Mouse (Mus musculus) forebrain, postnatal 0 days (tissue): ENCODE measurements at regions not wholly inside any gene's neighbourhood (a gene's known extent, or its start where the extent isn't known, plus 50 kb on each side); places are given as distances from the start of the nearest gene placed in this dataset.

Experiments used
- ATAC-seq: fragments of 200-750 bp; cut with Nextera tagmentation; 2 replicates; pipeline ENCODE4 v1.8.0; 2017; ENCODE audit warnings: mild to moderate bottlenecking, moderate library complexity
- DNase-seq: peaks from one replicate; pipeline ENCODE4 v3.0.0-alpha.2; 2015
- H3K27ac ChIP-seq: fragments of 300-500 bp; sonication (generic); 2 replicates; pipeline ENCODE4 v1.5.1; 2014; ENCODE audit warnings: low read depth, mild to moderate bottlenecking, antibody characterized with exemption, low read length, moderate library complexity, mixed read lengths
- H3K27me3 ChIP-seq: fragments of 300-500 bp; sonication (generic); 2 replicates; pipeline ENCODE4 v1.6.1; 2014; ENCODE audit warnings: mild to moderate bottlenecking, low read length, mixed read lengths; ENCODE audit not compliant: insufficient read depth
- H3K36me3 ChIP-seq: fragments of 300-500 bp; sonication (generic); 2 replicates; pipeline ENCODE4 v1.6.1; 2014; ENCODE audit warnings: mild to moderate bottlenecking, moderate library complexity; ENCODE audit not compliant: insufficient read depth
- H3K4me1 ChIP-seq: fragments of 300-500 bp; sonication (generic); 2 replicates; pipeline ENCODE4 v1.6.1; 2014; ENCODE audit warnings: antibody characterized with exemption; ENCODE audit not compliant: insufficient read depth
- H3K4me2 ChIP-seq: fragments of 300-500 bp; sonication (generic); 2 replicates; pipeline ENCODE4 v1.6.1; 2014; ENCODE audit warnings: low read depth, mild to moderate bottlenecking, moderate library complexity
- H3K4me3 ChIP-seq: fragments of 300-500 bp; sonication (generic); 2 replicates; pipeline ENCODE4 v1.5.1; 2014; ENCODE audit warnings: low read depth, low read length, mixed read lengths
- H3K9ac ChIP-seq: fragments of 300-500 bp; sonication (generic); 2 replicates; pipeline ENCODE4 v1.6.1; 2014; ENCODE audit warnings: mild to moderate bottlenecking
- H3K9me3 ChIP-seq: fragments of 300-500 bp; sonication (generic); 2 replicates; pipeline ENCODE4 v1.6.1; 2016; ENCODE audit warnings: low read length
- CTCF ChIP-seq: sonication (generic); IDR thresholded peaks from 2 replicates; pipeline ENCODE4 v1.5.1; 2016; ENCODE audit warnings: antibody characterized with exemption, control low read depth, low read depth
- WGBS: fragments of 180-500 bp; shearing (Covaris S2); extraction: QIAGEN DNeasy Blood & Tissue Kit; methylation state at CpG from one replicate; pipeline ENCODE4 v1.1.7; 2014; 5-methylcytosine and 5-hydroxymethylcytosine counted together

GRCm38 (mm10) chr3:131056893-131057660, 53.2 kb upstream of the Lef1 start:
- Histone ChIP-seq H3K9me3 (no peaks in the 10 kb centered on the region), H3K9ac (no peak overlapping the region), H3K36me3 (no peaks in the 10 kb centered on the region), H3K4me3 (no peak overlapping the region), H3K27ac (no peak overlapping the region), H3K4me1 (no peaks in the 10 kb centered on the region), H3K4me2 (no peak overlapping the region), H3K27me3 (no peaks in the 10 kb centered on the region)
- no peak for TF ChIP-seq CTCF
- no peak for DNase-seq
- no peak for ATAC-seq
- 87% methylated on average over 5 of the region's 5 CpGs for WGBS

- Histone ChIP-seq H3K4me2 (no peak overlapping the region), H3K27ac (no peak overlapping the region), H3K36me3 (no peaks in the 10 kb centered on the region), H3K4me1 (no peaks in the 10 kb centered on the region), H3K27me3 (no peaks in the 10 kb centered on the region), H3K4me3 (no peak overlapping the region), H3K9ac (no peak overlapping the region), H3K9me3 (no peaks in the 10 kb centered on the region)
- ATAC-seq = no peak
- WGBS = 52% methylated on average over 13 of the region's 13 CpGs
- TF ChIP-seq CTCF = no peak
- DNase-seq = peak; percentile 4
These were observed 55.9 kb upstream of the Lef1 start for GRCm38 (mm10) chr3:131054241-131054972.

GRCm38 (mm10) chr3:131047716-131048115, 62.6 kb upstream of the Lef1 start:
- H3K9me3 ChIP-seq = no peaks in the 10 kb centered on the region
- H3K4me1 ChIP-seq = no peaks in the 10 kb centered on the region
- H3K27me3 ChIP-seq = no peaks in the 10 kb centered on the region
- no peaks in the 10 kb centered on the region for H3K36me3 ChIP-seq
- DNase-seq = no peak
- H3K9ac ChIP-seq = no peak overlapping the region
- no peak overlapping the region for H3K4me2 ChIP-seq
- H3K4me3 ChIP-seq = no peak overlapping the region
- WGBS = 85% methylated on average over 3 of the region's 3 CpGs
- no peak overlapping the region for H3K27ac ChIP-seq
- TF ChIP-seq CTCF = no peak
- no peak for ATAC-seq

GRCm38 (mm10) chr3:131046412-131046811, 63.9 kb upstream of the Lef1 start:
- Histone ChIP-seq H3K4me2 (no peak overlapping the region), H3K4me3 (no peak overlapping the region), H3K27ac (no peak overlapping the region), H3K27me3 (no peaks in the 10 kb centered on the region), H3K9ac (no peak overlapping the region), H3K4me1 (no peaks in the 10 kb centered on the region), H3K9me3 (no peaks in the 10 kb centered on the region), H3K36me3 (no peaks in the 10 kb centered on the region)
- WGBS = 72% methylated on average over 5 of the region's 5 CpGs
- no peak for TF ChIP-seq CTCF
- peak; percentile 29 for DNase-seq
- ATAC-seq = no peak

GRCm38 (mm10) chr3:131040214-131040825, 70.0 kb upstream of the Lef1 start:
- ATAC-seq (no peak), DNase-seq (no peak)
- WGBS = 56% methylated on average over 4 of the region's 4 CpGs

GRCm38 (mm10) chr3:131037095-131037494, 73.2 kb upstream of the Lef1 start:
- Histone ChIP-seq H3K27me3 (no peaks in the 10 kb centered on the region), H3K9ac (no peak overlapping the region), H3K9me3 (no peaks in the 10 kb centered on the region), H3K4me1 (no peaks in the 10 kb centered on the region), H3K36me3 (no peaks in the 10 kb centered on the region), H3K4me2 (no peak overlapping the region), H3K27ac (no peak overlapping the region), H3K4me3 (no peak overlapping the region)
- DNase-seq (no peak), ATAC-seq (no peak)
- no peak for TF ChIP-seq CTCF
- WGBS = 94% methylated on average over 5 of the region's 5 CpGs

More at GRCm38 (mm10) chr3:131040214-131040825, 70.0 kb upstream of the Lef1 start:
- H3K9me3 ChIP-seq = no peaks in the 10 kb centered on the region
- no peaks in the 10 kb centered on the region for H3K36me3 ChIP-seq
- no peak for TF ChIP-seq CTCF
- no peak overlapping the region for H3K4me2 ChIP-seq
- no peak overlapping the region for H3K27ac ChIP-seq
- H3K27me3 ChIP-seq = no peaks in the 10 kb centered on the region
- H3K4me3 ChIP-seq = no peak overlapping the region
- no peak overlapping the region for H3K9ac ChIP-seq
- H3K4me1 ChIP-seq = no peaks in the 10 kb centered on the region

GRCm38 (mm10) chr3:131034774-131035173, 75.5 kb upstream of the Lef1 start:
- no peak for ATAC-seq
- Histone ChIP-seq H3K9me3 (no peaks in the 10 kb centered on the region), H3K4me1 (no peaks in the 10 kb centered on the region), H3K27me3 (no peaks in the 10 kb centered on the region), H3K27ac (no peak overlapping the region), H3K4me2 (no peak overlapping the region), H3K4me3 (no peak overlapping the region), H3K36me3 (no peaks in the 10 kb centered on the region), H3K9ac (no peak overlapping the region)
- 68% methylated on average over 5 of the region's 5 CpGs for WGBS
- no peak for TF ChIP-seq CTCF
- no peak for DNase-seq
